Mouse (Mus musculus): Measurements from ENCODE around the gene Lars2.

GRCm38 (mm10) chr9:123497906-123498305, 131.2 kb downstream of the Lars2 start:
- no peak for TF ChIP-seq CTCF (IDR thresholded peaks at IDR 0.05; ENCODE audit: low read depth)
- TF ChIP-seq EP300 (IDR thresholded peaks at IDR 0.05; ENCODE audit: low read depth): no peak

Measured in liver, embryonic 14.5 days (tissue).